Mouse (Mus musculus) embryonic facial prominence, embryonic 15.5 days (tissue): ENCODE results near the gene Tmem88. TPM values are rescaled to one million over a fixed set of nuclear protein-coding genes. Genes with fewer than 3 reads are reported as not detected.

Experiments
- ATAC-seq: fragments of 200-750 bp; cut with Nextera tagmentation; 2 replicates; pipeline ENCODE4 v1.8.0; 2017; ENCODE audit warnings: low read depth, moderate TSS enrichment; ENCODE audit not compliant: insufficient number of reproducible peaks, low FRiP score, low TSS enrichment
- H3K27ac ChIP-seq: fragments of 300-500 bp; sonication (generic); replicated peaks from 2 replicates; pipeline ENCODE4 v1.5.1; 2015; ENCODE audit warnings: mild to moderate bottlenecking, inconsistent platforms
- H3K27me3 ChIP-seq: fragments of 300-500 bp; sonication (generic); 2 replicates; pipeline ENCODE4 v1.6.1; 2015; ENCODE audit warnings: inconsistent platforms
- H3K36me3 ChIP-seq: fragments of 300-500 bp; sonication (generic); 2 replicates; pipeline ENCODE4 v1.6.1; 2015; ENCODE audit warnings: mild to moderate bottlenecking, inconsistent platforms
- H3K4me1 ChIP-seq: fragments of 300-500 bp; sonication (generic); 2 replicates; pipeline ENCODE4 v1.6.1; 2015; ENCODE audit warnings: inconsistent platforms
- H3K4me2 ChIP-seq: fragments of 300-500 bp; sonication (generic); replicated peaks from 2 replicates; pipeline ENCODE4 v1.6.1; 2015; ENCODE audit warnings: mild to moderate bottlenecking, inconsistent platforms
- H3K4me3 ChIP-seq: fragments of 300-500 bp; sonication (generic); replicated peaks from 2 replicates; pipeline ENCODE4 v1.5.1; 2015; ENCODE audit warnings: mild to moderate bottlenecking, inconsistent platforms
- H3K9ac ChIP-seq: fragments of 300-500 bp; sonication (generic); 2 replicates; pipeline ENCODE4 v1.6.1; 2015; ENCODE audit warnings: inconsistent platforms
- H3K9me3 ChIP-seq: fragments of 300-500 bp; sonication (generic); replicated peaks from 2 replicates; pipeline ENCODE4 v1.6.1; 2016; ENCODE audit warnings: inconsistent platforms
- WGBS: fragments of 180-500 bp; shearing (Covaris S2); methylation state at CpG from one replicate; pipeline ENCODE4 v1.1.7; 2015; 5-methylcytosine and 5-hydroxymethylcytosine counted together
- polyA plus RNA-seq: library from polyadenylated mRNA; unstranded; fragments of >200 nt; fragmentation: Nextera tagmentation; extraction: Ambion mirVana; gene quantifications from 2 replicates; pipeline ENCODE4 v1.2.1, GENCODE M21; 2015

Gene Tmem88
- polyA plus RNA-seq, 1 experiment from 2014 or later = 19.5 TPM

DNA sequence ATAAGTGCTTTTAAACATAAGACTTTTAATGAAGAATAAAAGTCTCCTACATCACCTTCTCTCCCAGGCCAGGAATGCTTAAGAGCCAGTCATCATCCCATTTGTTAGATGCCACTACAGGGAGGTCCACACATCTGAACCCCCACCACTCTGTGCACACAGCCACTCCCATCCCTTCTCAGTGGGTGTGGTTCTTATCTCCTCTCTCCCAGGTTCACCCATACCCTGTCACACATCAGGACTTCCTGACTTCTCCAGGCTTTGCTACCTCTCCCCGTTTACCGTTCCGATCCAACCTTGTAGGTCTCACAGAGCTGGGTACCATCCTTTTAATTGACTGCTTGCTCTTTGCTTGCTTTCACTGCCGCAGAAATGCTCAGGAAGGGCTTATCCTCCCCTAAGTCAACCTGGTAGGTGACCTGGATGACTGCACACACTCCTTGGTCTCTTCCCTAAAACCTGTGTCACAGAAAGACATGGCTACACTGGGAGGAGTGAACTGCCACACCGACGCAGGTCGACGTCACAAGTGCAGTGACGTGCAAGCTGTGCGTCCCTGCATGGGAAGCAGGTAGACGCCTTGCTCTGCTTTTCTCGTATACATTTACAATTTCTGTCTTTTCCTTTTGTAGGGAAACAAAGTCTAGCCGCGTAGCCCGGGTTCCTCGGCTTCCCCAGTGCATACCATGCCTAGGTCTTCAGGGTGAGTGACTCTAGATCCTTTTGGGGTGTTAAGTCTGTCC is 24.6 kb downstream of the Tmem88 start:
- no peak overlapping the region for H3K9ac ChIP-seq
- peaks cover 19% of the 10 kb centered on the region; the same call in 1 of the 2 replicates for H3K36me3 ChIP-seq
- H3K27ac ChIP-seq = no peak overlapping the region
- WGBS = 94% methylated on average over 16 of the region's 16 CpGs
- H3K4me2 ChIP-seq = no peak overlapping the region
- no peaks in the 10 kb centered on the region for H3K27me3 ChIP-seq
- ATAC-seq = no peak
- H3K4me1 ChIP-seq = peaks cover 22% of the 10 kb centered on the region
- H3K4me3 ChIP-seq = no peak overlapping the region
- no peaks in the 10 kb centered on the region for H3K9me3 ChIP-seq

DNA sequence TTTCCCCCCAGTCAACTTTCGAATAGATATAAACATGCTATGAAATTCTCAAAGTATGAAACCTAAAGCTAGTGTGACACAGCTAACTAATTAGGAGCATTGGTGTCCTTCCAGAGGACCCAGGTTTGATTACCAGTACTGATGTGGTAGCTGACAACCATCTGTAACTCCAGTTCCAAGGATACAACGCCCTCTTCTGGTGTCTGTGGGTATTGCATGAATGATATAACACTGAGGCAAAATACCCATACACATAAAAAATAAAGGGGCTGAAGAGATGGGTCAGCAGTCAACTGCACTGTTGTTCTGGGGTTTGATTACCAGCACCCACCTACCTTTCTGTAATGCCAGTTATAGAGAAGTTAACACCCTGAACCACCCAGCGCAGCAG is 25.3 kb downstream of the Tmem88 start:
- H3K4me2 ChIP-seq = no peak overlapping the region
- no peaks in the 10 kb centered on the region for H3K27me3 ChIP-seq
- H3K9me3 ChIP-seq = no peaks in the 10 kb centered on the region
- H3K4me1 ChIP-seq = peaks cover 28% of the 10 kb centered on the region
- ATAC-seq = no peak
- WGBS = 56% methylated on average over 3 of the region's 3 CpGs
- no peak overlapping the region for H3K9ac ChIP-seq
- H3K36me3 ChIP-seq = peaks cover 19% of the 10 kb centered on the region; the same call in 1 of the 2 replicates
- H3K4me3 ChIP-seq = no peak overlapping the region
- H3K27ac ChIP-seq = peak overlapping the region; percentile 63; the same call in 1 of the 2 replicates

DNA sequence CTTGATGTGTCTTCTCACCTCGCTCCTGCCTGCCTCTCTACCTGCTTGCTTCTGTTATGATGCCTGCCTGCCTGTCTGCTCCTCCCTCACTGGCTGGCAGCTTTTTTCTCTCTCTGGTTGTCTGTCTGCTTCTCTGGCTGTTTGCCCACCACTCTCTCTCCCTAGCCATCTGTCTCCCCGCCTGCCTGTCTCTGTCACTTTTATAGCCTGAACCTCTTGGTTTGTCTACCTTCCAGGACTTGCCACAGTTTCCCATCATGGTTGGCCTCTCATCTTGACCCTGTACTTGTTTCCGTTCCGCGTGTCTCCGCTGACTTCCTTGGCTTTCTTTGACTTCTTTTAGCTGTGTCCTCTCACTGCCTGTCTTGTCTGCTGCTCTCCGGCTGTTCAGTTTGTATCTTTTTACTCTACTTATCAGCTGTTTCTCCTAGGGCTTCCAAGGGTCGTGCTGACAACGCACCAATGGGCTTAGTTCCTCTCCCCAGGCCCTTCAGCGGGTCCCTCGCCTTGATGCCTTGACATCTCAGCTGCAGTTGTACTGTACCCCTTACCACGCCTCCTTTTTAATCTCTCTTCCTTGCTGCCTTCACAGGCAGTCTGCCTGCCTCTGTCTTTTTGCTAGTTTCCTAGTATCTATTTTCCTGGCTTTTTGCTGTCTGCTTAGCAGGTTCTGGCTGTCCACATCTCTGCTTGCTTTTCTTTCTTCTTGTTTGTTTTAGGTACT is 25.8 kb downstream of the Tmem88 start:
- Histone ChIP-seq H3K4me2 (no peak overlapping the region), H3K36me3 (peaks cover 19% of the 10 kb centered on the region; the same call in 1 of the 2 replicates), H3K27ac (peak overlapping the region; percentile 63), H3K27me3 (no peaks in the 10 kb centered on the region), H3K4me3 (no peak overlapping the region; the same call in 1 of the 2 replicates), H3K4me1 (peaks cover 30% of the 10 kb centered on the region), H3K9me3 (no peaks in the 10 kb centered on the region), H3K9ac (no peak overlapping the region)
- ATAC-seq = no peak
- WGBS = 53% methylated on average over 12 of the region's 12 CpGs

DNA sequence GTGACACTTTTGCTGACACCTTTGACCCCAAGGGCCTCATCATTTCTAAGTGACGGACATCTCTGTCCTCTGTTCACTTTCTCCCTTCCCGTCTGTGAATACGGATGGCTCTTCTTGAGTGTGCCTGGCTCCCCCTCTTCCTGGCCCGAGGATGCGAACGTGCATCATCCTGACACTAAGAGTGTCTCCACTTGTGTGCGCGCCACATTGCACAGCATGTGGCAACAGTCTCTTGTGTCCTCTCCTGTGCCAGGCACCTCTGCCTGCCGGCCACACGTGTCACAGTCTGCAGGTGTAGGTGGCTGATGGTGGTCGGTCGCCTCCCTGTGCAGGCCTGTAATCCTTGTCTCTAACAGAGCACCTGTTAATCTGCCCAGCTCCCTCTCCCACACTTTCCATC is 26.4 kb downstream of the Tmem88 start:
- peaks cover 30% of the 10 kb centered on the region for H3K4me1 ChIP-seq
- no peak overlapping the region for H3K4me2 ChIP-seq
- peak overlapping the region; percentile 81 for H3K27ac ChIP-seq
- no peak overlapping the region; the same call in 1 of the 2 replicates for H3K4me3 ChIP-seq
- ATAC-seq = no peak
- H3K36me3 ChIP-seq = peaks cover 19% of the 10 kb centered on the region; the same call in 1 of the 2 replicates
- no peaks in the 10 kb centered on the region for H3K9me3 ChIP-seq
- 51% methylated on average over 12 of the region's 12 CpGs for WGBS
- H3K9ac ChIP-seq = no peak overlapping the region
- no peaks in the 10 kb centered on the region for H3K27me3 ChIP-seq

DNA sequence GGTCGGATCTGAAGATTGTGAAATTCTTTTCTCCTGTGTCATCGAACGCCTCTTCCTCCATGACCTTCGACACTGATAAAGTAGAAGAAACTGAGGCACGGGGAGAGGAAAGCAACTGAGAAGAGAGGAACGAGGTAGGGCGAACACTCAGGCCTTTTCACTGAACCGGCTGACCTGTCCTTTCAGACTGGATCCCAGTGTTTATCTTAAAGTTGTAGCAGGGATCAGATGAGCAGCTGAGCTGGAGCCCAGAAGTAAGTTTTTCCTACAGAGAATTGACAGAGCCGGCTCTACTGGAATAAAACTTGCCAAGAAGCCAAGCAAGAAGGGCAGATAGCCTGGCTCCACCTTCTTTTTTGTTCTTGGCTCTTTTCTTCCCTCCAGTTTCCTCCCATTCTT is 27.2 kb downstream of the Tmem88 start:
- Histone ChIP-seq H3K36me3 (peaks cover 14% of the 10 kb centered on the region; the same call in 1 of the 2 replicates), H3K4me3 (no peak overlapping the region), H3K9me3 (no peaks in the 10 kb centered on the region), H3K27ac (peak overlapping the region; percentile 81), H3K4me1 (peaks cover 36% of the 10 kb centered on the region), H3K4me2 (peak overlapping the region; percentile 13; the same call in 1 of the 2 replicates), H3K9ac (no peak overlapping the region), H3K27me3 (no peaks in the 10 kb centered on the region)
- WGBS = 26% methylated on average over 9 of the region's 9 CpGs
- no peak for ATAC-seq

DNA sequence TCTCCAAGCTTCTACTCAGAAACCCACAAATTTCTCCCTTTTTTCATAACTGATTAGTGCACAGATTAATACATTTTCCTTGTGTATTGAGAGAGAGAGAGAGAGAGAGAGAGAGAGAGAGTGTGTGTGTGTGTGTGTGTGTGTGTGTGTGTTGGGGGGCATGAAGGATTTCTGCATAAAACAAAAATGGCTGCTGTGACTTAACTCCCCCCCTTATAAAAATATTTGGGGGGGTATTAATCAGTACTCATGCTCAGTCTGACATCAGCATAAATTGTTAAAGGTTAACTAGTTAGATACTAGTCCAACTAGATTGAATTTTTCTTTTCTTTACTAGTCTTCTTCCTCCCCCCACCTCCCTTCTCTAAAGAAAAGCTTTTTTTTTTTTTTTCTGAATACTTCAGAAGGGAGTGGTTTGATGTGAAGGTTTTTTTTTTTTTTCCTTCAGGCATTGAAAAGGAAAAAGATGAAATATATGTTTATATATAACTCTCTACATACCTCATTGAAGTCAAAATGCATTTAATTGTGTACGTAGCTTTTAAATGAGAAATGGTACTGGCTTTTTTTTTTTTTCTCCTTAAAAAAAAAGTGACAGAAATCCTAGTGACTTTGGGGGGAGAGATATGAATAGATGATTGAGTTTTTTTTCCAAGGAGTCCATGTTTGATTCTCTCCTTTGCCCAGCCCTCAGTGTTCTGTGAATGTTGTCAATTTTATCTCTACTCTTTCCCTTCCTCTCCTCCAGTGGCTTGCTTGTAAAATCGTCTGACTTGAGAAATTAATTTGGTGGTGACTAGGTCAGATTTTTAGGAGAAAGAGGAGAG is 27.8 kb downstream of the Tmem88 start:
- no peaks in the 10 kb centered on the region for H3K9me3 ChIP-seq
- H3K27me3 ChIP-seq = no peaks in the 10 kb centered on the region
- 9% methylated on average over 2 of the region's 2 CpGs for WGBS
- peak overlapping the region; percentile 99 for H3K27ac ChIP-seq
- peaks cover 14% of the 10 kb centered on the region; the same call in 1 of the 2 replicates for H3K36me3 ChIP-seq
- ATAC-seq = no peak
- H3K9ac ChIP-seq = peak overlapping the region; percentile 0; the same call in 1 of the 2 replicates
- H3K4me1 ChIP-seq = peaks cover 42% of the 10 kb centered on the region
- H3K4me2 ChIP-seq = peak overlapping the region; percentile 90
- peak overlapping the region; percentile 85 for H3K4me3 ChIP-seq

DNA sequence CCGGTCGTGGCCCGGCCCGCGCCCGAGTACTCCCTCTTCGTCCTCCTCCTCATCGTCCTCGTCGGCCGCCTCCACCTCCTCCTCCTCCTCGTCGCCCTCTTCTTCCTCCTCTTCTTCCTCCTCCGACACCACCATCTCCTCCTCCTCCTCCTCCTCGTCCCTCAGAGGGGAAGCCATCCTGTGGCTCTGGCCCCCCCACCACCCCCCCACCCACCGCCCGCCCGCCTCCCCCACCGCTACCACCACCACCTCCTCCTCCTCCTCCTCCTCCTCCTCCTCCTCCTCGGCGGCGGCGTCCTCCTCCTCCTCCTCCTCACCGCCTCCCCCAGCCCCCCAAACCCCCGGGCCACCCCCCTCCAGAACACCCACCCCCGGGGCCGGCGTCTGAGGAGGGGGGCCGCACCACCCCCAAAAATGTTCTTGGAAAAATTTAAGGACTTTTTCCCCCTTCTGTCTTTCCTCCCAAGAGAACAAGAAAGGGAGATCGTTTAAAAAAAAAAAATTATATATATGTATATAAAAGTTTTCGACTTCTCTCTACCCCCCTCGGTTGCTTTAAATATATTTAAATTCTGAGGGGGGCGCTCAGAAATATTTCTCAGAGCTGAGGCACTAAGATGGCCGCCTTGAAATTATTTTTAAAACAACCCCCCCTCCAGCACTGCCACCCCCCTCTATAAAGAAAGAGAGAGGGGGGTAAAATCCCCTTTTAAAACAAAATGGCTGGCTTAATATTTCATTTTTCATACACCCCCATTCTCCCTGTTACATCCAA is 28.6 kb downstream of the Tmem88 start, which contains the start of gene Chd3:
Chd3 (minus strand) TSS at position 192 of the 775 bp plus-strand sequence.
- H3K36me3 ChIP-seq = peaks cover 14% of the 10 kb centered on the region; the same call in 1 of the 2 replicates
- peaks cover 50% of the 10 kb centered on the region for H3K4me1 ChIP-seq
- peak within 1 kb of the TSS; percentile 85 for H3K4me3 ChIP-seq
- H3K27me3 ChIP-seq = no peaks in the 10 kb centered on the region
- no peak for ATAC-seq
- H3K9ac ChIP-seq = peak within 1 kb of the TSS; percentile 98
- H3K27ac ChIP-seq = peak within 1 kb of the TSS; percentile 99
- peak within 1 kb of the TSS; percentile 90 for H3K4me2 ChIP-seq
- no peaks in the 10 kb centered on the region for H3K9me3 ChIP-seq
- under 1% methylated on average over 11 of the region's 34 CpGs for WGBS

DNA sequence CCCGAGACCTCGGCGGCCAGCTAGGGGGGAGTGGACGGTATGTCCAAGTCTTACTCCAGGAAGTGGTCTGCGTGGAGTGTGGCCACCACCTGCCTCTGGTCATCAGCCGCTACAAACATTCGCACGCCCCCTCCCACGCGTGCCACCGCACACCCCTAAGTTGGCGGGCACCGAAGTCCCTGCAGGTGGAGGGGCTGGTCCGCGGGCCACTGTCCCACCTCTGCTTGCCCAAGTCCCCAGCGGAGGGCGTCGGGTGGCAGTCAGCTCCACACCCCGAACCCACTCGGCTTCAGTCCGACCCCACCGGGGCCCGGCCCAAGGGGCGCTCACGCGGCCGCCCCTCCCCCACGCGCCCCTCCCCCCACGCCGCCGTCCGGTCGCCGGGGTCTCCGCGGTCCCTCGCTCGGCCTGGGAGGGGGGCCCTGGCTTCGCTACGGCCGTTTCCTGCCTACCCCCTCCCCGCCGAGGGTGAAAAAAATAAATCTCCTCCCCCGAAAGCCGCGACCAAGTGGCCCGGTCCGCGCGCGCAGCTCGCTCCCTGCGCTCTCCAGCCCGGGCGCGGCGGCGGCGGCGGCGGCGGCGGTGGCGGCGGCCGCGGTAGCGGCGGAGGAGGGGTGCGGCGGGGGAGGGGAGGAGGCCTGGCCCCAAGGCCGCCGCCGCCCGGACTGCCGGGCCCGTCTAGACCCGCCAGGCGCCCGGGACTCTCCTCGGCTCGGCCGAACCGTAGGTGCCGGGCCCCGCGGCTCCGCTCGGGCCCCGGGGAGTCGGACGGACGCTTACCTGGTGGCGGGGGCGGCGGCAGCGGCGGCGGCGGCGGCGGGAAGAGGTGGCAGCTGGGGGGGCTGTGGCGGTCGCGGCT is 29.4 kb downstream of the Tmem88 start:
- no peak for ATAC-seq
- H3K4me2 ChIP-seq = peak overlapping the region; percentile 90
- peaks cover 57% of the 10 kb centered on the region for H3K4me1 ChIP-seq
- WGBS = 0% methylated on average over 61 of the region's 106 CpGs
- H3K36me3 ChIP-seq = peaks cover 17% of the 10 kb centered on the region
- no peaks in the 10 kb centered on the region for H3K9me3 ChIP-seq
- peak overlapping the region; percentile 99 for H3K27ac ChIP-seq
- peak overlapping the region; percentile 98 for H3K9ac ChIP-seq
- H3K27me3 ChIP-seq = no peaks in the 10 kb centered on the region
- H3K4me3 ChIP-seq = peak overlapping the region; percentile 85

DNA sequence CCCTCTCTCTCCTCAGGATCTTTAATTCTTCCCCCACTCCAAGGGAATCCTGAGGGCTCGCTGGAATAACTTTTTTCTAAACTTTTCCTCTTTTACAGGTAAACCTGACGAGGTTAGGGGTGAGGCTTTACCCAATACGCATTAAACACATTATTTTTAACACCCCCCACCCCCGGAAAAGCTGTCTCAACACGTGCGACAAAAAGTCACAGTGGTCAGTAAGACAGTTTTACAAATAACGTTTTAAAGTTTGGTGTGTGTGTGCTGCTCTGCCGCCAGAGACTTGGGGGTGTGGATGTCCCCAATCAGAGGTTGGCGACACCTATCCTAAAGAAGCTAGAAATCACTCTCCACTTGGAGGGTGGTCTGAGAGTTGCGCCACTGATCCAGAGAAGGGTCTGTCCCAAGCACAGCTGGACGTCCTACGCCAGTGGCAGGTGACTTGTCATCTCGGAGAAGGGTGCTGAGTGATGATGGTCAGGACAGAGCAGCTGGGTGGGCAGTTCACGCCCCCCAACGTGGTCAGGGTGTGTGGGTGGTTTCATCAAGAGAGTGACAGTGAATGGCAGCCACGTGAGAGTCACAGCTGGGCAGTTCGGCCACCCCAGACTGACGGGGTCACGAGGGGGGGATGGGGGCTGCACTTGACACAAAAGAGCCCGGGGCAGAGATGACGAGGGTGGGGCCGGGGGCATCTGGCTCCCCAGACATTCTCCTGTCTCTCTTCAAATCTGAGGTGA is 30.2 kb downstream of the Tmem88 start:
- Histone ChIP-seq H3K4me2 (peak overlapping the region; percentile 90), H3K9ac (peak overlapping the region; percentile 98), H3K36me3 (peaks cover 17% of the 10 kb centered on the region), H3K9me3 (no peaks in the 10 kb centered on the region), H3K27ac (peak overlapping the region; percentile 99), H3K27me3 (no peaks in the 10 kb centered on the region), H3K4me3 (peak overlapping the region; percentile 85), H3K4me1 (peaks cover 65% of the 10 kb centered on the region)
- under 1% methylated on average over 22 of the region's 22 CpGs for WGBS
- ATAC-seq = no peak
